Mouse (Mus musculus): Measurements from ENCODE around the gene Bcas1. TPM values are rescaled to one million over a fixed set of nuclear protein-coding genes. Genes with fewer than 3 reads are reported as not detected.

Gene Bcas1
- total RNA-seq, 2 experiments from 2014 or later, result 40.3 to 46.1 TPM

DNA sequence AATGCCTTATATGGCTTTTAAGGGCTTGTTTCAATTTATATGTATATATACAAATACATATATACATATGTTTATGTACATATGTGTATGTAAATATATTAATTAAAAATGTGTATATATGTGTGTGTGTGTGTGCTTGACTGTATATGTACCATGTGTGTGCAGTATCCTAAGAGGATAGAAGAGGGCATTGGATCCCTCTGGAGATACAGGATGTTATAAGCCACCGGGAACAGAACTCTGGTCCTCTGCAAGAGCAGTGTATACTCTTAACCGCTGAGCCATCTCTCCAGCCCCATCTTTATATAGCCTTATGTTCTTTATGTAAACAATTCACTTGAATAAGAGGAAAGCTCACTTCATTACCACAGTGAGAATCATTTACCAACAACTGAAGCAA is 62.0 kb downstream of the Bcas1 start:
- intact Hi-C loops (cut with DNase I), result no loop called here
- no peak overlapping the region for H3K4me3 ChIP-seq
- TF ChIP-seq CTCF (IDR thresholded peaks at IDR 0.05), result no peak
- no peak for DNase-seq (ENCODE audit: extremely low spot score in 1 of 2, low spot score in 2 of 2)
- no peak overlapping the region for H3K27ac ChIP-seq

DNA sequence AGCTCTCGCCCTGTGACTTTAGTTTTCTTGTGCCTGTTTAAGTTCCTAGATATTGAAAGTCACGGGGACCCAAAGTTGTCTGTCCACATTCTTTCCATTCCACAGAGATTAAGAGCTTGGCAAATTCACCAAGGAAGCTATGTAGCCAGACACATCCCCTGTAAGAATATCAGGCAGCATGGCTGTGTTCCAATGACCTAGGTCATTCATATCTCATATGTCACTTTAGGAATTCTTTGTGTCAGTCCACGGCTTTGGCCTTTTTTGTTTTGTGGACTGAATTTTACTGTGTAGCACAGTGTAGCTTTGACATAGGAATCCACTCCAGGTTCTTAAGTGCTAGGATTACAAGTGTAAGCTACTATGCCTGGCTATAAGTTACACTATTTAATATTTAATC is 62.4 kb downstream of the Bcas1 start:
- Histone ChIP-seq H3K4me3 (no peak overlapping the region), H3K27ac (no peak overlapping the region)
- DNase-seq (ENCODE audit: extremely low spot score in 1 of 2, low spot score in 2 of 2), result no peak
- no peak for TF ChIP-seq CTCF (IDR thresholded peaks at IDR 0.05)
- intact Hi-C loops (cut with DNase I), result no loop called here

DNA sequence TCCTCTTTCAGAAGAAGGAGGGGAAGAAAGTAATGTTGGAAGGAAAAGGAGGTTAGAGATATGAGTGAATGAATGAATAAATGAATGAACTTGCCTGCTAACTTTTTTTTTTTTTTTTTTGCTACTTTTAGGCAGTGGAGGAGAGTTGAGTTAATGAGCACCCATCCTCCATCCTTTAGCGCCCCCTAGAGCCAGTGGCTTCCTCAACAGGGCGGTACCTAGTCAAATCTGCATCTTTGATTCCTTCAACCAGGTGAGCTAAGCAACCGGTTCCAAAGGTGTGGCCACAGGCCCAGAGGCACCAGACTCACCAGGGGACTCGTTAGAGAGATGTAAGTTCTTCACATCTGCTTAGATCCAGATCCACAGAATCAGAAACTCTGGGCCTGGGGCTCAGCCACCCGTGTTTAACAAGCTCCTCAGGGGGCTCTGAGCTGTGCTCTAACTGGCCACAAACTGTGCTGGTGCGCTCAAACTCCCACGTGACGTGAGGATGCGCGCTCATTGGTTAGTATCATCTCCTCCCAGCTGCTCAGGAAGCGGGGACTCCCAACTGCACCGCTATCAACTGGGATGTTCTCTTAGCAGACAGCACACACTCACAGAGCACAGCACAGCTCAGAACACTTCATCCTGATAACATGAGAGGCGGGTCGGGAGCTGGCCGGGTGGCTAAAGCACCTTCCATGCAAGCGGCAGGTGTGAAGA is 70.8 kb downstream of the Bcas1 start:
- intact Hi-C loops (cut with DNase I), result no loop called here
- H3K4me3 ChIP-seq, result no peak overlapping the region
- H3K27ac ChIP-seq, result no peak overlapping the region
- peak; percentile 40 for TF ChIP-seq CTCF (IDR thresholded peaks at IDR 0.05)
- DNase-seq (ENCODE audit: extremely low spot score in 1 of 2, low spot score in 2 of 2), result no peak

DNA sequence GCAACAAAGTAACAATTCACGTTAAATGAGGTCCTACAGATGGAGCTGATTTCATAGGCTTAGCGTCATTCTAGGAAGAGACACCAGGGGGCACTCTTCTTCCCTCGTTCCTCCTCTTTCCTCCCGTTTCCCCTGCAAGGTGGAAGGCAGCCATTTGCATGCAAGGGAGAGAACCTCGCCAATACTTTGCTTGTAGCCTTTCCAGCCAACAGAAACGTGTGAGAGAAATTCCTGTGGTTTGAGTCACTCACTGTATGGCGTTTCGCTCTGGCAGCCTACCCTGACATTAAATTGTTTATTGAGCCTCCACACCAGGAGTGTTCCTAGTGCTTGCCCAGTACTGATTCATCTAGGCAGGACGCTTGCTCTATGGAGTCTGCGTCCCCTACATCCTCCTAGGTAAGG is 72.7 kb downstream of the Bcas1 start:
- intact Hi-C loops (cut with DNase I), result loop anchor here (1.0 kb wide), 2 partner anchors 46 to 153 kb away; no protein-coding TSS in a partner anchor
- DNase-seq (ENCODE audit: extremely low spot score in 1 of 2, low spot score in 2 of 2), result peak; percentile 72 to 76
- TF ChIP-seq CTCF (IDR thresholded peaks at IDR 0.05), result peak; percentile 87
- Histone ChIP-seq H3K4me3 (no peak overlapping the region), H3K27ac (no peak overlapping the region)

DNA sequence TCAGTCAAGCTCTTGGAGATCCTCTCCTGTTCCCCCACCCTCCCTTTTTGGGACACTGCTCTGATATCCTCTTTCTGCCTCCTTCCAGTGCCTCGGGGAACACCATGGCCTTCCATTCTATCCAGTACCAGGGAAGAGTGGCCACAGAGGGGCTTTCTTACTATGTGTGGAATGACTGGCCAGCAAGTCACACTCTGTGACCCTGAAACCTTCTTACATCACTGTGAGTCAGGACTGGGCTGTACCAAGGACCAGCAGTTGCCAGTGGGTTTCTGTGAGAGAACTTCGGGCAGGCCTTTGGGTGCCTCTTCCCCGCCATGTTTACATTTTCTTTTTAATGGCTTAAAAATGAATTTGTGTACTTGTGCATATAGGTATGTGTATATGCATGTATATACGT is 75.4 kb downstream of the Bcas1 start:
- TF ChIP-seq CTCF (IDR thresholded peaks at IDR 0.05), result no peak
- intact Hi-C loops (cut with DNase I), result no loop called here
- DNase-seq (ENCODE audit: extremely low spot score in 1 of 2, low spot score in 2 of 2), result no peak
- Histone ChIP-seq H3K4me3 (no peak overlapping the region), H3K27ac (no peak overlapping the region)

DNA sequence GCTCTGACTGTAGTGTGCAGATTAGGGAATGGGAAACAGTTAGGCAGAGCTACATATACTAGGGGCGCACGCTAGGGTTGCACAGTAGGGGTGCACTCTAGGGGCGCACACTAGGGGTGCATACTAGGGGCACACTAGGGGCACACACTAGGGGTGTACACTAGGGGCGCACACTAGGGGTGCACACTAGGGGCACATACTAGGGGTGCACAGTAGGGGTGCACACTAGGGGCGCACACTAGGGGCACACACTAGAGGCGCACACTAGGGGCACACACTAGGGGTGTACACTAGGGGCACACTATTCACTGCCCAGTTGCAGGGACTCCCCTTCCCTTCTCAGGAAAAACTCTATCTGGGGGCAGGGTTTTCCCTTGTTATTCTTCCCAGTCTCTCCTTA is 75.8 kb downstream of the Bcas1 start:
- H3K27ac ChIP-seq, result no peak overlapping the region
- TF ChIP-seq CTCF (IDR thresholded peaks at IDR 0.05), result no peak
- H3K4me3 ChIP-seq, result no peak overlapping the region
- no peak for DNase-seq (ENCODE audit: extremely low spot score in 1 of 2, low spot score in 2 of 2)
- intact Hi-C loops (cut with DNase I), result no loop called here

DNA sequence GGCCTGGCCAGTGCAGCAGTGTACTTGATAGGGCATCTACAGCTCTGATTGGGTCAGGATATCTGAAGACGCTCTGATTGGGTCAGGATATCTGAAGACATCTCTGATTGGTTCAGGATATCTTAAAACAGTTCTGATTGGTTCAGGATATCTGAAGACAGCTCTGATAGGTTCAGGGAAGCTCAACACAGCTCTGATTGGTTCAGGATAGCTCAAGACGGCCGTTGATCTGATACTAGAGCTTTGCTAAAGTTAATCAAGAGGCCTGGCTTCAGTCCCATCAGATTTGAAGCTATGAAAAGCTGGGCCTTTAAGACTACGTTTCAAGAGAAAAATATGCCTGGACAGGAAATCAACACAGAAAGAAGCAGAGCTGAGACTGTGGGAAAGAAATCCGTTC is 77.9 kb downstream of the Bcas1 start:
- intact Hi-C loops (cut with DNase I), result no loop called here
- H3K27ac ChIP-seq, result no peak overlapping the region
- TF ChIP-seq CTCF (IDR thresholded peaks at IDR 0.05), result no peak
- no peak overlapping the region for H3K4me3 ChIP-seq
- no peak for DNase-seq (ENCODE audit: extremely low spot score in 1 of 2, low spot score in 2 of 2)

DNA sequence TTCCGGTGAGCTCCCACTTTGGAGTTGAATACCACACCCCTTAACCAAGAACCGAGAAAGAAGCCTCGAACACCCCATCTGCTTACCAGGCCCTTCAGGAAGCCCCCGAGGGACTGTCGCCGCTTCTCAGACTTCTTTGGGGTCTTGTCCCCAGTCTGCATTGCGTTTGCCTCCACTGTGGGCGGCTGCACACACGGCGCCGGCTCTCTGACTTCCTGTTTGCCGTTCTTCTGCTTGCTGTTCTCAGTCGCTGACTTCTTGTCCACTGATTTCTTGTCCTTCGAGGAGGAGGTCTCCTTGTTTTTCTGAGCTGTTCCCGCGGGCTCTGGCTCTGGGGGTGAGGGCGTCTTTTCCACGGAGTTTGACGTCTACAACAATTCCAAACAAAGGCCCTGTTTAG is 78.5 kb downstream of the Bcas1 start:
- TF ChIP-seq CTCF (IDR thresholded peaks at IDR 0.05), result no peak
- H3K27ac ChIP-seq, result no peak overlapping the region
- no peak overlapping the region for H3K4me3 ChIP-seq
- intact Hi-C loops (cut with DNase I), result no loop called here
- no peak for DNase-seq (ENCODE audit: extremely low spot score in 1 of 2, low spot score in 2 of 2)

DNA sequence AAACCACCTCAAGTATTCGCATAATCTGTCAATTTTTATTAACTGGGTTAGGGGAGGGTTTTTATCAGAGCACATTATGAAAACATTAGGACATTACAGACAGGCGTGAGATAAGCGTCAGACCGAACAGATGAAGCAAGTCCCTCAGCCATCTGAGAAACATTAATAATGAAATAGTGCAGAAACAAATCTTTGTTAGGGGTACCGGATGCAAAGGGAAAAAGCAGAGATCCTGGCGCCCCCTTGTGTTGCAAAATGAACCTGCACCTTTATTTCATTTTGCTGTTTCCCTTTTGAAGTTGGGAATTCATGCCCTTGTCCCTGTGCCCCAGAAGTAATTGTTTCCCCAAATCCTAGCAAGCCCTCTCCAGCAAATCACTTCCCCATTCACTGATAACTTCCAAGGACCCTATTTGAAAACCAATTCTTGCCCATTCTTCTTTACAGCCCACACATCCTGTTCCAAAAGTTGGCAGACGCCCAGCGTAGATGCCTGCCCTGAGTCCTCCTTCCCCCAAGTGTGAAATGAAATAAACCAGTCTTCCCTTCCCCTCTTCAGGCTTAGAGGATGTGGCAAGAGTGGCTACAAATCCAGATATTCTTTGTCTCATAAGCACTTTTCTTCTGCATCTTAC is 80.4 kb downstream of the Bcas1 start:
- H3K4me3 ChIP-seq, result no peak overlapping the region
- no peak overlapping the region for H3K27ac ChIP-seq
- intact Hi-C loops (cut with DNase I), result loop anchor here (1.0 kb wide), 1 partner anchor 231 kb away; no protein-coding TSS in a partner anchor
- peak; percentile 84 for TF ChIP-seq CTCF (IDR thresholded peaks at IDR 0.05)
- peak in 1 of 2 experiments; percentile 49 for DNase-seq (ENCODE audit: extremely low spot score in 1 of 2, low spot score in 2 of 2)

DNA sequence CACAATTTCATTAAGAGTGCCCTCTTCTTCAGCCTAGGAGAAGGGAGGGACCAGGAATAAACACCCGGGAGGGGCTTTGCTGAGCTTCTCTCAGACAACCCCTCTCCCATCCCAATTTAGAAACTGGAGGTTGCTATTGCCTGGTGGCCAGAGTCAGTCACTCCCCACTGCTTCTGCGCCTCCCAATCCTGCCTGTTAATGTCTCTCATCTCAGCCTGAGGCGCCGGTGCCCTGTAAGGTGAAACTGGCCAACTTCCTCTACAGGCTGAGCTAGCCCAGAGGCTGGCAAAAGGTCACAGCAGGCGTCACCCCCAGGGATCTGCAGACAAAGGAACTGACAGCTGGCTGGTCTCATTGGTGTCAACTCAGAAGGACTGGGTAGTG is 82.2 kb downstream of the Bcas1 start:
- no peak overlapping the region for H3K27ac ChIP-seq
- no peak for DNase-seq (ENCODE audit: extremely low spot score in 1 of 2, low spot score in 2 of 2)
- no peak for TF ChIP-seq CTCF (IDR thresholded peaks at IDR 0.05)
- no peak overlapping the region for H3K4me3 ChIP-seq
- intact Hi-C loops (cut with DNase I), result no loop called here

DNA sequence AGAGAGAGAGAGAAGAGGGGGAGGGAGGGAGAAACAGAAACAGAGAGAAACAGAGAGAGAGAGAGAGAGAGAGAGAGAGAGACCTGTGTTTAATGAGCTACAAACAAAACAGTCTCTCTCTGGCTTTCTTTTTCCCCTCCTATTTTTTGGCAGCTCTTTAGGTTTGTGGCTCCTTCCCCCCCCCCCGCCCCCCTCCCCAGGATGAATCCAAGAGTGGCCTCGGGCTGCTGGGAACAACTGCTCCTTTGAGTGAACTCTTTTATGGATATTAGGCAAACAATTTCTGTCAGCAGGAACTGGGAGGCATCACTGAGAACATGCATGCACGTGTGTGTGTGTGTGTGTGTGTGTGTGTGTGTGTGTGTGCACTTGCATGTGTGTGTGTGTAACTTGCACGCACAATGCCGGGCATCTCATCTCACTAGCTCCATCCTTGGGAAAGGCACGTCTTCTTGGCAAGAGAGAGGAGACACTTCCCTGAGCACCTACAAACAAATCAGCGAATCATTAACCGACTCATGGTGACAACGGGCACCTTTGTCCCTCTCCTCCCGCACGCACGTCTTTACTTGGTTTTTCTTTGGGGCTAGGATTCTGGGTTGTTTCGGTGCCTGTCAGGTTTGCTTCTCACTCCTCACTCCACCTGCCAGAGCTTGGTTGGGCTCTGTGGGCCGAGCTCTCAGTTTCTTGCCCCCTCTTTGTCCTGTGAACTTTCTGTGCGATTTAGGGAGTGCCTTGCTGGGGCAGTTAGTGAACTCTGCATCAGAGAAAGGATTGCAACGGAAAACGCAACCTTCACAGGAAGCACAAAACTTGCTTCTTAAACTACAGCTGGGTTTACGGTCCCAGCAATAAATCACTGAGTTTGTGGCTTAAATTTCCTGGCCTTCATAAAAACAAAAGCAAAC is 82.9 kb downstream of the Bcas1 start:
- DNase-seq (ENCODE audit: extremely low spot score in 1 of 2, low spot score in 2 of 2), result no peak
- no peak overlapping the region for H3K4me3 ChIP-seq
- intact Hi-C loops (cut with DNase I), result no loop called here
- no peak overlapping the region for H3K27ac ChIP-seq
- TF ChIP-seq CTCF (IDR thresholded peaks at IDR 0.05), result no peak

DNA sequence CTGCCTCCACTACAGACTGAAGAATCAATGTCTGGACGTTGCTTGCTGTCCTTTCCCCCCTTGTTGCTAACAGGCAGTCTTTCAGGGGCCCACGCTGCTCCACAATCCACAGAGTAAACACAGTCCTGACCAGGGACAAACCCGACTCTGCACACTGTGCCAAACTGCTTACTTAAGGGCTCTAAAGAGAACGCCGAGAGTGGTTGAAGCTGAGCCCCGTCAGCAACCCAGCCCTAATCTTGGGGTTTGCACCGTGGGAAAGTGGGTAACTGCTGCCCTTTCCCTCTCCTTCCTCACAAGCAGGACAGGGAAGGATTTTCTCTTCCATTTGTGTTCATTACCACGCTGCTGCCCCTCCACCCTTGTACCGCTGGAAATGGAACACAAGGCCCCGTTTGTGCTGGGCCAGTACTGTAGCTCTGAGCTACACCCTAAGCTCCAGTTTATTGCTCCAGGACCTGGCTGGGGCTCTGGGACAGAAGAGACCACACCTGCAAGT is 83.8 kb downstream of the Bcas1 start:
- TF ChIP-seq CTCF (IDR thresholded peaks at IDR 0.05), result no peak
- intact Hi-C loops (cut with DNase I), result no loop called here

More for the DNA sequence above, 83.8 kb downstream of the Bcas1 start:
- no peak overlapping the region for H3K4me3 ChIP-seq
- no peak for DNase-seq (ENCODE audit: extremely low spot score in 1 of 2, low spot score in 2 of 2)
- peak overlapping the region; percentile 15; the same call in 1 of the 2 replicates for H3K27ac ChIP-seq
